Mouse (Mus musculus): ENCODE results near the gene 1700037H04Rik. TPM values are rescaled to one million over a fixed set of nuclear protein-coding genes. Genes with fewer than 3 reads are reported as not detected.
A peak's percentile ranks its signal among the peaks of the same experiment; 100 is the strongest.

Gene 1700037H04Rik
- polyA plus RNA-seq, 1 experiment from 2014 or later = 138 TPM

DNA sequence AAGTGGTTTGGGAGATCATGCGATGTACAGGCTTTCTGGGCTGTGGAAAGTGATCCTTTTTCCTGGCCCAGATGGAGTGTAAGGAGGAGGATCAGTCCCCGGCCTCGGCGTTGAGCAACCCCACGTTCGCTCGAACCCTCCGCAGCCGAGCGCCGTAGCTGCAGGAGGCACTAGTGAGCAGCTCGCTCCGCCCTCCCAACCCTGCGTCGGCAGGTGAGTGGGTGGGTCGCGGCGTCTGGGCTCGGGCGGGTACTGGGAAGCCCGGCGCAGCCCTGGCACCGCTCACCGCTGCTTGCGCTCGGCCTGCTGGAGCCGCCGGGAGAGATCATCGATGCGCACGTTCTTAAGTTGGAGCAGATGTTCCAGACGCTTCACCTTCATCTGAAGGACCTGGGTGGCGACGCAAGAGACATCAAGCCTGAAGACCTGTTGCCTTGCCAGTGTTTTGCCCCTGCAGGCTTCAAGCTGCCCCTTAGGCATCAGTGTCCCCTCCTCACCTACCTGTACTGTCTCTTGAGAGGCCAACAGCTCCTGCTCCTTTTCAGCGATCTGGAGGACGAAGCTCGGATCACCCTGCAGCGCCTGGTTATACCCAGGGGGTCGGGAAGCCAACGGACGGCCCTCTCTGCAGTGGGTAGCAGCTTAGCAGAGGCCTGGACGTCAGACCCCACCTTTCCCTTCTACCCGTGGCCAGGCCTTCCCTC lies 11.7 kb upstream of the 1700037H04Rik start:
- H3K9ac ChIP-seq (ENCODE audit: low read depth, low read length) = peak overlapping the region; percentile 46
- WGBS = 18% methylated on average over 43 of the region's 43 CpGs
- ATAC-seq = no peak

DNA sequence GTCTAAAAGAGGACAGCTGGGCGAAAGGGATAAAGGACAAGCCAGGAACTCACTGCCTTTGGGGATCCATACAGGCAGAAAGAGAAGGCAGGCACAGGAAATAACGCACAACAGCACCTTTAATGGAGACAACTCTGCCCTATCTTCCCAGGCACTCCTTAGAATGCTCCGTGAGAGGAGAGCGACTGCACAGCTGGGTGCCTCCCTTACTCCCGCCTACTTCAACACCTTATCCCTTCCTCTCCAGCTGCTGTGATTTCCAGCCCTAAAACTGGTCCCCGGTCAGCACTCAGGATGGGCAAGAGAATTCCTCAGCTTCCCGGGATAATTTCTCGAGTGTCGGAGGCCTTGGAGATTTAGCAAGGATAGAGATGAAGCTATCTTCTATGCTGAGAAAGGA lies 11.1 kb upstream of the 1700037H04Rik start:
- no peak for ATAC-seq
- Histone ChIP-seq H3K9me3 (ENCODE audit: control insufficient read depth, low read length) (no peaks in the 10 kb centered on the region), H3K36me3 (ENCODE audit: control insufficient read depth, insufficient read depth, low read length) (no peaks in the 10 kb centered on the region), H3K27ac (ENCODE audit: low read length) (no peak overlapping the region), H3K4me2 (ENCODE audit: low read depth, low read length) (peak overlapping the region; percentile 52), H3K27me3 (replicated peaks; ENCODE audit: control insufficient read depth, insufficient read depth, low read length) (peaks cover 5% of the 10 kb centered on the region; the same call in 1 of the 2 replicates), H3K4me1 (ENCODE audit: control insufficient read depth, insufficient read depth, low read length) (peaks cover 13% of the 10 kb centered on the region; the same call in 1 of the 2 replicates), H3K4me3 (ENCODE audit: low read length) (peak overlapping the region; percentile 26; the same call in 1 of the 2 replicates), H3K9ac (ENCODE audit: low read depth, low read length) (peak overlapping the region; percentile 46; the same call in 1 of the 2 replicates)
- WGBS = 37% methylated on average over 9 of the region's 9 CpGs

More for the DNA sequence above, 11.7 kb upstream of the 1700037H04Rik start:
- Histone ChIP-seq H3K27me3 (replicated peaks; ENCODE audit: control insufficient read depth, insufficient read depth, low read length) (peaks cover 5% of the 10 kb centered on the region; the same call in 1 of the 2 replicates), H3K36me3 (ENCODE audit: control insufficient read depth, insufficient read depth, low read length) (no peaks in the 10 kb centered on the region), H3K27ac (ENCODE audit: low read length) (no peak overlapping the region), H3K4me3 (ENCODE audit: low read length) (peak overlapping the region; percentile 26; the same call in 1 of the 2 replicates), H3K4me2 (ENCODE audit: low read depth, low read length) (peak overlapping the region; percentile 52), H3K9me3 (ENCODE audit: control insufficient read depth, low read length) (no peaks in the 10 kb centered on the region), H3K4me1 (ENCODE audit: control insufficient read depth, insufficient read depth, low read length) (peaks cover 16% of the 10 kb centered on the region; the same call in 1 of the 2 replicates)

DNA sequence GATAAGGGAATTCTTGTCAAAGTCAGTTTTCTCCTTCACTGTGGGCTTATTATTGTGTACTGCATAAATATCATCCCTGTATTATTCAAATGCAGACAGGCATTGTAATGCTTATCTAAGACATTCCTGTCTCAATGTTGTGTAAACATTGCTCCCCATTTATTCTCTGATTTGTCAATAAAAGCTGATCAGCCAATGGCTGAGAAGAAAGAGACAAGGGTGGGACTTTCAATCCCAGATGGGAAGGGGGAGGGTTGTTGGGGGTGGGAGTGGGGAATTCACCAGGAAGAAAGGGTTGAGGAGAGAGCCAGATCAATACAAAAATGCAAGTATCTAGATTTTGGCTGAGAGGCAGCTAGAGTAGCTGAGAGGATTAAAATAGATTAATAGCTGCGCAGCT lies 9.0 kb upstream of the 1700037H04Rik start:
- no peaks in the 10 kb centered on the region for H3K36me3 ChIP-seq (ENCODE audit: control insufficient read depth, insufficient read depth, low read length)
- peaks cover 5% of the 10 kb centered on the region; the same call in 1 of the 2 replicates for H3K27me3 ChIP-seq (replicated peaks; ENCODE audit: control insufficient read depth, insufficient read depth, low read length)
- 69% methylated on average over 1 of the region's 1 CpGs for WGBS
- no peak overlapping the region for H3K27ac ChIP-seq (ENCODE audit: low read length)
- H3K9ac ChIP-seq (ENCODE audit: low read depth, low read length) = no peak overlapping the region
- no peak for ATAC-seq
- H3K4me3 ChIP-seq (ENCODE audit: low read length) = no peak overlapping the region
- no peaks in the 10 kb centered on the region for H3K9me3 ChIP-seq (ENCODE audit: control insufficient read depth, low read length)
- H3K4me1 ChIP-seq (ENCODE audit: control insufficient read depth, insufficient read depth, low read length) = 0 out of 2 replicates have a peak, but pooled peaks cover 4% of the 10 kb centered on the region
- H3K4me2 ChIP-seq (ENCODE audit: low read depth, low read length) = no peak overlapping the region

DNA sequence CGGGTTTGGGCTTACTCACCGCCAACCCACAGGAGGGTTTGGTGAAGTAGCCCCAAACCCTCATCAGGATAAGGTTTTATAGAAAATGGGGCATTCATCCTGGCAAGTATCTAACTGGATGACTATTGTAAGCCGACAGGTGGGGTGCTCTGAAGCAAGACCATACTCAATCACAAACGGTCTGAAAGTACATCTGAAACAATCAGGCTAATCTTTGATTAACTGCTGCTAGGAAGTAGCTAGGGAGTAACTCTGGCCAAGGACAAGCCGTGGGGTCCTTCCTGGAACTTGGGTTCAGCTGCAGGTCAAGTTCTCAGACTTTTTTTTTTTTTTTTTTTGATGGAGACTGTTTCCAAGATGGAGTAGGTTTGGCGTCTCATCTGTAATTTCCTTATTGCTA lies 8.1 kb upstream of the 1700037H04Rik start:
- H3K36me3 ChIP-seq (ENCODE audit: control insufficient read depth, insufficient read depth, low read length) = no peaks in the 10 kb centered on the region
- no peak overlapping the region for H3K27ac ChIP-seq (ENCODE audit: low read length)
- no peak overlapping the region for H3K4me3 ChIP-seq (ENCODE audit: low read length)
- WGBS = 72% methylated on average over 6 of the region's 6 CpGs
- no peak for ATAC-seq
- no peak overlapping the region for H3K4me2 ChIP-seq (ENCODE audit: low read depth, low read length)
- H3K27me3 ChIP-seq (replicated peaks; ENCODE audit: control insufficient read depth, insufficient read depth, low read length) = peaks cover 5% of the 10 kb centered on the region; the same call in 1 of the 2 replicates
- H3K9me3 ChIP-seq (ENCODE audit: control insufficient read depth, low read length) = no peaks in the 10 kb centered on the region
- no peak overlapping the region for H3K9ac ChIP-seq (ENCODE audit: low read depth, low read length)
- 0 out of 2 replicates have a peak, but pooled peaks cover 4% of the 10 kb centered on the region for H3K4me1 ChIP-seq (ENCODE audit: control insufficient read depth, insufficient read depth, low read length)

DNA sequence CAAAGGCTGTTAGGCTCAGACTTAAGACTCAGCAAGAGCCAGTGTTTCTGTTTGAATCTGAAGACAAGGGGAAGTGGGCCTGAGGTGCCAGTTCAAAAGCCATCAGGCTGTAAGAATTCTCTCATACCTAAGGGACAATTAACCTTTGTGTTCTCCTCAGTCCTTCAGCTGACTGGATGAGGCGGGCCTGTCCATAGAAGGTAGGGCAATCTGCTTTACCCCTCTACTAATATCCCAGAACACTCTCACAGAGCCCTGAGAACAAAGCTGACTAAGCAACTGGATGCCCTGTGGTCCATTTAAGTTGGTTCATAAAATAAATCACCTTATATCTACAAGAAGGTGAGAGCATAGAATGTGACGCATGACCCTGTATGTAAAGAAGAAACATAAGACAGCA lies 6.3 kb upstream of the 1700037H04Rik start:
- Histone ChIP-seq H3K4me3 (ENCODE audit: low read length) (no peak overlapping the region), H3K9ac (ENCODE audit: low read depth, low read length) (no peak overlapping the region), H3K27ac (ENCODE audit: low read length) (0 out of 2 replicates have a peak overlapping the region, but pooled peaks have one; percentile 51), H3K9me3 (ENCODE audit: control insufficient read depth, low read length) (no peaks in the 10 kb centered on the region), H3K36me3 (ENCODE audit: control insufficient read depth, insufficient read depth, low read length) (no peaks in the 10 kb centered on the region), H3K27me3 (replicated peaks; ENCODE audit: control insufficient read depth, insufficient read depth, low read length) (no peaks in the 10 kb centered on the region), H3K4me2 (ENCODE audit: low read depth, low read length) (no peak overlapping the region), H3K4me1 (ENCODE audit: control insufficient read depth, insufficient read depth, low read length) (0 out of 2 replicates have a peak, but pooled peaks cover 4% of the 10 kb centered on the region)
- ATAC-seq = peak; percentile 55
- WGBS = 73% methylated on average over 2 of the region's 2 CpGs

DNA sequence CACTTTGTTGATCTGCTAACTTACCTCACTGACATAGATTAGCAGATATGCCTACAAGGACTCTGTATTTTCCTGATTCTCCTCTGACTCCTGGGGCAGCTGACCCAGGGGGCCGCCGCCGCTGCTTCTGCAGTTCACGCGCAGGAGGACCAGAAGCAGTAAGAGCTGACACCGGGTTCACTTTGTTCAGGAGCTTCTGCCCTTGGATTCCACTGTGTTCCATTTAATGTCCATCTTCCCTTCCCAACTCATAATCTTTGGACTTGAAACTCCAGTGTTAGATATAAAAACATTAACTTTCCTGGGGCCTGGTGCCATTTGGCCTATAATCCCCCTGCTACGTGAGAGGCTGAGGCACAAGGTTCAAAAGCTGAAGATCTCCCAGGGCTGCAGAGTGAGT lies 4.0 kb upstream of the 1700037H04Rik start:
- no peaks in the 10 kb centered on the region for H3K27me3 ChIP-seq (replicated peaks; ENCODE audit: control insufficient read depth, insufficient read depth, low read length)
- ATAC-seq = no peak
- no peaks in the 10 kb centered on the region for H3K36me3 ChIP-seq (ENCODE audit: control insufficient read depth, insufficient read depth, low read length)
- peak overlapping the region; percentile 28; the same call in 1 of the 2 replicates for H3K4me3 ChIP-seq (ENCODE audit: low read length)
- H3K4me2 ChIP-seq (ENCODE audit: low read depth, low read length) = no peak overlapping the region
- no peaks in the 10 kb centered on the region for H3K9me3 ChIP-seq (ENCODE audit: control insufficient read depth, low read length)
- H3K9ac ChIP-seq (ENCODE audit: low read depth, low read length) = 0 out of 2 replicates have a peak overlapping the region, but pooled peaks have one; percentile 53
- peaks cover 6% of the 10 kb centered on the region for H3K4me1 ChIP-seq (ENCODE audit: control insufficient read depth, insufficient read depth, low read length)
- WGBS = 74% methylated on average over 7 of the region's 7 CpGs
- peak overlapping the region; percentile 74 for H3K27ac ChIP-seq (ENCODE audit: low read length)

DNA sequence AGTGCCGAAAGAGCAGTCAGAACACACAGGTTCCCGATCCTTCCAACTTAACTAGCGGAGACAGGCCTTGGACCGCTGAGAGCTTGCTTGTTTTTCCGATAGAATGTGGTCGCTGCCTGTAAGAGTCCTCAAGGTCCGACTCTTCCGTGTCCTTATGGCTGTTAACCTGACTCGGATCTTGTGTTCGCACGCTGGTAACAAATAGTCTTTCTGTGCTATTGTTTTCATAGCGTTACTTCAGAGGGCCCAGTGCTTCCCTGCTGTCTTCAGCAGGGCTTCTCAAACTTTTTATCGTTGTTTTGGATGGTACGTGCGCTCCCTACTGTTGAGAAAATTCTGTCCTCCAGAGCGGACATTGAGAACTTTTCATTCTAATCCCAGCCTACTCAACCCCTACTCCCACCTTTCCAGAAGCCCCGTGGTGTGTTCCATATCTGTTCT lies 810 bp upstream of the 1700037H04Rik start:
- under 1% methylated on average over 17 of the region's 17 CpGs for WGBS
- Histone ChIP-seq H3K9ac (ENCODE audit: low read depth, low read length) (peak overlapping the region; percentile 87), H3K27me3 (replicated peaks; ENCODE audit: control insufficient read depth, insufficient read depth, low read length) (no peaks in the 10 kb centered on the region), H3K4me3 (ENCODE audit: low read length) (peak overlapping the region; percentile 84), H3K9me3 (ENCODE audit: control insufficient read depth, low read length) (no peaks in the 10 kb centered on the region), H3K36me3 (ENCODE audit: control insufficient read depth, insufficient read depth, low read length) (no peaks in the 10 kb centered on the region), H3K4me1 (ENCODE audit: control insufficient read depth, insufficient read depth, low read length) (peaks cover 12% of the 10 kb centered on the region), H3K4me2 (ENCODE audit: low read depth, low read length) (peak overlapping the region; percentile 88), H3K27ac (ENCODE audit: low read length) (peak overlapping the region; percentile 93)
- 0 out of 2 replicates have a peak, but pooled peaks have one; percentile 9 for ATAC-seq

DNA sequence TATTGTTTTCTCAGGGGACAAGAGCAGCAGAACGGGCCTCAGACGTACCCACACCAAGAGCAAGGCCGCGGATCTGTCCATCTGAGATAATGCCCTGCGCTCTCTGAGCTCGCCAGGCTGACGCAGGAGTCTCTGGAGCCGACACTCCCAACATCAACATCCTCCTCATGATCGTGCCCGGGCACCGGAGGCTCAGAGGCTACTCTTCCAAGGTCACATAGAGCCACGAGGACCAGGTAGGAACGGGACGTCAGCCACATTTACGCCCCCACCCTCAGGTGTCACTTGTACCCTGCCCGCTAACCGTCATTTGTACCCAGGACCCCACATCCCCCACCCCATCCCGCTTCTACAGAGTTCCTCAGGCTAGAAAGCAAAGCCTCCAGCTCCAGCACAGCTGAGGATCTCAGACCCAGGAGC lies 380 bp downstream of the 1700037H04Rik start:
- ATAC-seq = peak; percentile 67
- Histone ChIP-seq H3K27ac (ENCODE audit: low read length) (peak overlapping the region; percentile 89), H3K4me3 (ENCODE audit: low read length) (peak overlapping the region; percentile 84), H3K27me3 (replicated peaks; ENCODE audit: control insufficient read depth, insufficient read depth, low read length) (no peaks in the 10 kb centered on the region), H3K4me2 (ENCODE audit: low read depth, low read length) (peak overlapping the region; percentile 91), H3K9ac (ENCODE audit: low read depth, low read length) (peak overlapping the region; percentile 87), H3K9me3 (ENCODE audit: control insufficient read depth, low read length) (no peaks in the 10 kb centered on the region), H3K36me3 (ENCODE audit: control insufficient read depth, insufficient read depth, low read length) (no peaks in the 10 kb centered on the region), H3K4me1 (ENCODE audit: control insufficient read depth, insufficient read depth, low read length) (peaks cover 12% of the 10 kb centered on the region)
- WGBS = 0% methylated on average over 18 of the region's 18 CpGs

DNA sequence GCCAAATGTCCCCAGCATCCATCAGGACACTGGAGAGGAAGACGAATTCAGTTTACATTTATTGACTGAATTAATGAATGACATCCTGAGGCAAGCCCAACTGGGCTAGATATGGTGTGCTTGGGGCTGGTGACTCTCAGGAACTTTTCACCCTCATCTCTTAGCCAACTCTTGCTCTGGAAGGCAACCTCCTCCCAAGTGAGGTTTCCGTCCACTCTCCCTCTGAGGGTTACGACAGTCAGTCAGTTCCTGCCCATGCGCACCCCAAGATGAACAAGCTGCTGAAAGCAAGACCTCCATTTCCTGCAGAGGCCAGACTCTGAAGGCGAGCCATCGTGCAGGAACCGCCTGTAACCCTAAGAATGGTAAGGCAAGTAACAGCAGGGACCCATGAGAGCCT lies 2.9 kb downstream of the 1700037H04Rik start:
- ATAC-seq = no peak
- WGBS = 86% methylated on average over 7 of the region's 7 CpGs
- no peaks in the 10 kb centered on the region; the same call in 1 of the 2 replicates for H3K36me3 ChIP-seq (ENCODE audit: control insufficient read depth, insufficient read depth, low read length)

More for the DNA sequence above, 2.9 kb downstream of the 1700037H04Rik start:
- H3K9me3 ChIP-seq (ENCODE audit: control insufficient read depth, low read length) = no peaks in the 10 kb centered on the region
- no peak overlapping the region for H3K27ac ChIP-seq (ENCODE audit: low read length)
- H3K4me2 ChIP-seq (ENCODE audit: low read depth, low read length) = no peak overlapping the region
- peaks cover 14% of the 10 kb centered on the region for H3K4me1 ChIP-seq (ENCODE audit: control insufficient read depth, insufficient read depth, low read length)
- no peaks in the 10 kb centered on the region for H3K27me3 ChIP-seq (replicated peaks; ENCODE audit: control insufficient read depth, insufficient read depth, low read length)
- H3K4me3 ChIP-seq (ENCODE audit: low read length) = no peak overlapping the region
- H3K9ac ChIP-seq (ENCODE audit: low read depth, low read length) = no peak overlapping the region
